Mouse (Mus musculus): ENCODE results near the gene Zyg11b.

The Zyg11b gene

DNA sequence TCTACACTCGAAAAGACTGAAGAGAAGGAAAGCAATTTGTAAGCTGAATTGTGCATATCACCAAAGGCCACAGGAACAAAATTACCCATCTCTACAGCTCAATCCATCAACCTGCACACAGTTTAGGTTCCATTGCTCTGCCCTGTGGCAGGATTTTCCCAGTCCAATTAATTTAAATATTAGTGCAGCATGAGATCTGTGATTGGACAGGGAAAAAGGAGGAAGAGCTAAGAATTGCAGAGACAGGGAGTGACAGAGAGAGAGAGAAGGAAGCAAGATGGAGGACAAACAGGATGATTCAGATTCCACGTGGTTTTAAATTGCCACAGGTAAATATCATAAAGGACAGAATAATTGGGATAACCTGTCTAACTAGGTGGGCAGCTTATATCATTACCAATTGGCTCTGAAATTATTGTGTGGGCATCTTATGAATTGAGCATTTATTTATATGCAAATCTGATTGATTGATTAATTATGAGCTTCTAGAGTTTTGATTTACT lies 108.0 kb downstream of the Zyg11b start:
- no peak for DNase-seq (ENCODE audit: low read depth)

- no peak for DNase-seq (ENCODE audit: low read depth)
These were observed 118.6 kb downstream of the Zyg11b start for GRCm38 (mm10) chr4:108182278-108182677.
